Mouse (Mus musculus): ENCODE results near the gene Pqlc3.

DNA sequence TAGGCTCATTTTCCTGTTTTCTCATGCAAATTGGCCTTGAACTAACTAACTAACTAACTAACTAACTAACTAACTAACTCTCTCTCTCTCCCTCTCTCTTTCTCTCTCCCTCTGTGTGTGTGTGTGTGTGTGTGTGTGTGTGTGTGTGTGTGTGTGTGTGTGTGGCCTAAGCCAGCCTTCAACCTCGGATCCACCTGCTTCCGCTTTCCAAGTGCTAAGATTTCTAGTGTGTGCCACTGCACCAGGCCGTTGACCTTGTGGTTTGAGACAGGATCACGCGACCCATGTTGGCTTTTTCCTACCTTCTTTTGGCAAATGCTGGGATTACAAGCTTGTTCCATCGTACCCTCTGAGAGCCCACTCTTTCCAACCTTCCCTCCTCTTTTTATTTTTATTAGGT lies 420 bp upstream of the Pqlc3 start:
- TF ChIP-seq CTCF (IDR thresholded peaks at IDR 0.05; ENCODE audit: low read depth, low read length) (no peak), POLR2A (IDR thresholded peaks at IDR 0.05; ENCODE audit: borderline replicate concordance, low read depth, low read length) (no peak)

Measured in bone marrow macrophage, adult 2 months (primary cell).